ENCODE assay signal across 9 mouse cellular contexts in genomic region chr5:92856346-92856745, GRCm38 (mm10).
DNase-seq lines count a peak whose midpoint lies in the region; ATAC-seq and TF ChIP-seq lines count a peak whose summit lies in the region.
"Had no signal": no experiment of that assay in that cellular context is flagged by ENCODE, and none has a peak within 500 bp of the region (broad histone marks: within the 10 kb centered on the region; RNA-seq: fewer than 3 reads in every experiment).

No protein-coding gene starts in this region.

- no peaks in the 10 kb centered on the region for H3K27me3 ChIP-seq in hindbrain, embryonic 12.5 days
- H3K27me3 ChIP-seq in hindbrain, embryonic 11.5 days (ENCODE audit: control insufficient read depth, insufficient read depth, low read length), result no peaks in the 10 kb centered on the region
- no peaks in the 10 kb centered on the region for H3K27me3 ChIP-seq in heart, adult 2 months (ENCODE audit: control insufficient read depth, insufficient read depth, low read length)
- H3K27me3 ChIP-seq in small intestine, adult 2 months (ENCODE audit: control insufficient read depth, insufficient read depth, low read length), result no peaks in the 10 kb centered on the region
- H3K27me3 ChIP-seq in liver, embryonic 11.5 days (replicated peaks; ENCODE audit: control insufficient read depth, insufficient read depth, low read length), result no peaks in the 10 kb centered on the region
- no peaks in the 10 kb centered on the region for H3K27me3 ChIP-seq in midbrain, embryonic 14.5 days (ENCODE audit: control insufficient read depth, insufficient read depth, low read length)
- H3K27me3 ChIP-seq: megakaryocyte, embryonic 14.5 days had no signal

- H3K9ac ChIP-seq in hindbrain, embryonic 12.5 days, result 0 out of 2 replicates have a peak overlapping the region, but pooled peaks have one; percentile 10
- no peak overlapping the region for H3K9ac ChIP-seq in hindbrain, embryonic 11.5 days (ENCODE audit: low read depth, low read length)
- peak overlapping the region; percentile 17; the same call in 1 of the 2 replicates for H3K9ac ChIP-seq in heart, adult 2 months (ENCODE audit: low read depth, low read length)
- no peak overlapping the region for H3K9ac ChIP-seq in liver, embryonic 11.5 days (ENCODE audit: low read depth, low read length)
- H3K9ac ChIP-seq in midbrain, embryonic 14.5 days (replicated peaks; ENCODE audit: low read length), result no peak overlapping the region

- no peak overlapping the region for H3K4me3 ChIP-seq in hindbrain, embryonic 12.5 days
- no peak overlapping the region for H3K4me3 ChIP-seq in hindbrain, embryonic 11.5 days (ENCODE audit: low read depth, low read length)
- H3K4me3 ChIP-seq in heart, adult 2 months, result peak overlapping the region; percentile 36
- peak overlapping the region; percentile 19; the same call in 1 of the 2 replicates for H3K4me3 ChIP-seq in small intestine, adult 2 months (ENCODE audit: low read depth, low read length)
- no peak overlapping the region for H3K4me3 ChIP-seq in liver, embryonic 11.5 days (ENCODE audit: low read depth, low read length)
- H3K4me3 ChIP-seq in midbrain, embryonic 14.5 days (replicated peaks; ENCODE audit: low read depth, low read length), result no peak overlapping the region
- H3K4me3 ChIP-seq: megakaryocyte, embryonic 14.5 days had no signal

- intact Hi-C loops in heart, adult 2 months (cut with DNase I), result loop anchor here (5.0 kb wide), 2 partner anchors 41 to 44 kb away; no protein-coding TSS in a partner anchor
- intact Hi-C loops in left cerebral cortex, postnatal 36 days (cut with DNase I), result no loop called here

- no peak overlapping the region for H3K27ac ChIP-seq in hindbrain, embryonic 12.5 days
- H3K27ac ChIP-seq in hindbrain, embryonic 11.5 days (ENCODE audit: low read depth, low read length), result no peak overlapping the region
- peak overlapping the region; percentile 76 for H3K27ac ChIP-seq in heart, adult 2 months
- H3K27ac ChIP-seq in small intestine, adult 2 months (ENCODE audit: insufficient read depth, low read depth, low read length), result no peak overlapping the region; the same call in 1 of the 2 replicates
- no peak overlapping the region for H3K27ac ChIP-seq in liver, embryonic 11.5 days (ENCODE audit: low read depth, low read length)
- H3K27ac ChIP-seq in midbrain, embryonic 14.5 days (replicated peaks; ENCODE audit: low read depth, low read length), result no peak overlapping the region

- no peak for TF ChIP-seq CTCF in heart, adult 2 months (IDR thresholded peaks at IDR 0.05)
- TF ChIP-seq CTCF in small intestine, adult 2 months (IDR thresholded peaks at IDR 0.05; ENCODE audit: extremely low read depth, insufficient read length, insufficient replicate concordance, low read depth, low read length), result no peak

- 40% methylated on average over 15 of the region's 15 CpGs for WGBS in hindbrain, embryonic 12.5 days
- 48% methylated on average over 14 of the region's 15 CpGs for WGBS in hindbrain, embryonic 11.5 days
- 13% methylated on average over 15 of the region's 15 CpGs for WGBS in heart, adult 2 months
- WGBS in small intestine, adult 2 months, result 67% methylated on average over 15 of the region's 15 CpGs
- WGBS in liver, embryonic 11.5 days, result 46% methylated on average over 15 of the region's 15 CpGs
- 51% methylated on average over 15 of the region's 15 CpGs for WGBS in midbrain, embryonic 14.5 days

- TF ChIP-seq EP300 in heart, adult 2 months (IDR thresholded peaks at IDR 0.05; ENCODE audit: insufficient read depth, low read depth, low read length), result no peak

- no peaks in the 10 kb centered on the region for H3K9me3 ChIP-seq in hindbrain, embryonic 12.5 days (replicated peaks)
- H3K9me3 ChIP-seq in hindbrain, embryonic 11.5 days (ENCODE audit: control insufficient read depth, low read length), result no peaks in the 10 kb centered on the region
- H3K9me3 ChIP-seq in liver, embryonic 11.5 days (ENCODE audit: control insufficient read depth, low read length), result no peaks in the 10 kb centered on the region
- H3K9me3 ChIP-seq in midbrain, embryonic 14.5 days (ENCODE audit: control insufficient read depth, low read length), result no peaks in the 10 kb centered on the region

- no peak overlapping the region; the same call in 1 of the 2 replicates for H3K4me2 ChIP-seq in hindbrain, embryonic 12.5 days (replicated peaks)
- H3K4me2 ChIP-seq in hindbrain, embryonic 11.5 days (replicated peaks; ENCODE audit: low read depth, low read length), result no peak overlapping the region
- H3K4me2 ChIP-seq in liver, embryonic 11.5 days, result no peak overlapping the region
- no peak overlapping the region for H3K4me2 ChIP-seq in midbrain, embryonic 14.5 days (ENCODE audit: low read length)

- no peak for TF ChIP-seq POLR2A in heart, adult 2 months (IDR thresholded peaks at IDR 0.05; ENCODE audit: insufficient read depth, low read depth, low read length)
- no peak for TF ChIP-seq POLR2A in small intestine, adult 2 months (IDR thresholded peaks at IDR 0.05; ENCODE audit: low read depth, low read length)

- H3K36me3 ChIP-seq in hindbrain, embryonic 12.5 days, result no peaks in the 10 kb centered on the region
- H3K36me3 ChIP-seq in hindbrain, embryonic 11.5 days (ENCODE audit: control insufficient read depth, insufficient read depth, low read length), result no peaks in the 10 kb centered on the region
- H3K36me3 ChIP-seq in heart, adult 2 months (ENCODE audit: control insufficient read depth, insufficient read depth, low read length), result no peaks in the 10 kb centered on the region
- peaks cover 4% of the 10 kb centered on the region for H3K36me3 ChIP-seq in small intestine, adult 2 months (ENCODE audit: control insufficient read depth, insufficient read depth, low read length)
- H3K36me3 ChIP-seq in liver, embryonic 11.5 days (ENCODE audit: control insufficient read depth, insufficient read depth, low read length), result no peaks in the 10 kb centered on the region
- no peaks in the 10 kb centered on the region for H3K36me3 ChIP-seq in midbrain, embryonic 14.5 days (ENCODE audit: control insufficient read depth, insufficient read depth, low read length)

- H3K4me1 ChIP-seq in hindbrain, embryonic 12.5 days, result peaks cover 7% of the 10 kb centered on the region; the same call in 1 of the 2 replicates
- H3K4me1 ChIP-seq in hindbrain, embryonic 11.5 days (replicated peaks; ENCODE audit: control insufficient read depth, insufficient read depth, low read length), result no peaks in the 10 kb centered on the region
- H3K4me1 ChIP-seq in heart, adult 2 months (ENCODE audit: control insufficient read depth, insufficient read depth, low read length), result peaks cover 9% of the 10 kb centered on the region
- peaks cover 8% of the 10 kb centered on the region for H3K4me1 ChIP-seq in small intestine, adult 2 months (ENCODE audit: control insufficient read depth, insufficient read depth, insufficient read length, low read length)
- no peaks in the 10 kb centered on the region for H3K4me1 ChIP-seq in liver, embryonic 11.5 days (replicated peaks; ENCODE audit: control insufficient read depth, insufficient read depth, low read length)
- H3K4me1 ChIP-seq in midbrain, embryonic 14.5 days (ENCODE audit: control insufficient read depth, insufficient read depth, low read length), result peaks cover 6% of the 10 kb centered on the region
- H3K4me1 ChIP-seq: megakaryocyte, embryonic 14.5 days had no signal

- DNase-seq in hindbrain, embryonic 11.5 days (ENCODE audit: low spot score), result no peak
- peak; percentile 36 for DNase-seq in adrenal gland, postnatal 10 days
- peak; percentile 55 to 67 for DNase-seq in heart, adult 2 months
- DNase-seq in left cerebral cortex, postnatal 36 days (ENCODE audit: low spot score in 2 of 2), result peak; percentile 43 to 51
- no peak for DNase-seq in liver, embryonic 11.5 days (ENCODE audit: low spot score)
- no peak for DNase-seq in midbrain, embryonic 14.5 days

- ATAC-seq in hindbrain, embryonic 12.5 days (ENCODE audit: low FRiP score), result no peak
- no peak for ATAC-seq in hindbrain, embryonic 11.5 days (ENCODE audit: low FRiP score)
- no peak for ATAC-seq in liver, embryonic 11.5 days (replicated peaks; ENCODE audit: low FRiP score)
- ATAC-seq in midbrain, embryonic 14.5 days (ENCODE audit: low FRiP score, low TSS enrichment), result no peak

- no peaks in the 10 kb centered on the region for H3K79me2 ChIP-seq in heart, adult 2 months (replicated peaks; ENCODE audit: control insufficient read depth, insufficient read depth, low read length)

Comparison
In these comparisons a context has a peak if more than half of its experiments do, and no peak if none do; other contexts are left out.
1. H3K9ac ChIP-seq: peak in hindbrain, embryonic 12.5 days (single experiment) and heart, adult 2 months (single experiment); none in hindbrain, embryonic 11.5 days (single experiment), liver, embryonic 11.5 days (single experiment) and midbrain, embryonic 14.5 days (single experiment).
2. H3K4me3 ChIP-seq: peak in heart, adult 2 months (single experiment) and small intestine, adult 2 months (single experiment); none in hindbrain, embryonic 12.5 days (single experiment), hindbrain, embryonic 11.5 days (single experiment), liver, embryonic 11.5 days (single experiment) and midbrain, embryonic 14.5 days (single experiment).
3. DNase-seq: peak in adrenal gland, postnatal 10 days (single experiment), heart, adult 2 months (2 of 2) and left cerebral cortex, postnatal 36 days (2 of 2); none in hindbrain, embryonic 11.5 days (single experiment), liver, embryonic 11.5 days (single experiment) and midbrain, embryonic 14.5 days (single experiment).